Mouse (Mus musculus): ENCODE measurements around the gene Phospho1.

- TF ChIP-seq E2F4 (IDR thresholded peaks at IDR 0.05; ENCODE audit: insufficient read depth) (no peak), CEBPB (IDR thresholded peaks at IDR 0.05; ENCODE audit: insufficient read depth, poor library complexity, severe bottlenecking) (no peak), MYOG (IDR thresholded peaks at IDR 0.05; ENCODE audit: control insufficient read depth in 1 of 3, insufficient read depth in 1 of 3, insufficient read length in 2 of 3, low read depth in 2 of 3) (no peak), POLR2A (IDR thresholded peaks at IDR 0.05; ENCODE audit: insufficient read length, low read depth) (no peak), POLR2AphosphoS2 (IDR thresholded peaks at IDR 0.05; ENCODE audit: insufficient read length, low read depth) (no peak), USF1 (IDR thresholded peaks at IDR 0.05; ENCODE audit: low read depth) (no peak), REST (IDR thresholded peaks at IDR 0.05; ENCODE audit: insufficient read depth, insufficient read length) (no peak), TCF12 (IDR thresholded peaks at IDR 0.05; ENCODE audit: insufficient read depth, poor library complexity, severe bottlenecking) (no peak), MAX (IDR thresholded peaks at IDR 0.05; ENCODE audit: low read depth) (no peak), TCF3 (IDR thresholded peaks at IDR 0.05; ENCODE audit: insufficient read length, low read depth) (no peak), MYOD1 (IDR thresholded peaks at IDR 0.05; ENCODE audit: control insufficient read depth in 1 of 3, insufficient read length in 2 of 3, low read depth in 2 of 3) (no peak)
These were observed 2.8 kb downstream of the Phospho1 start for GRCm38 (mm10) chr11:95827168-95827447.
